Mouse (Mus musculus): Measurements from ENCODE around the gene Mical3. TPM values are rescaled to one million over a fixed set of nuclear protein-coding genes. Genes with fewer than 3 reads are reported as not detected.

Mical3 gene
- total RNA-seq, 1 experiment = 30.0 TPM

- Histone ChIP-seq H3K36me3 (ENCODE audit: control insufficient read depth, insufficient read depth, low read length, poor library complexity, severe bottlenecking) (no peaks in the 10 kb centered on the region), H3K4me1 (ENCODE audit: control insufficient read depth in 2 of 2, insufficient read depth in 2 of 2, low read length in 2 of 2, poor library complexity in 1 of 2) (no peaks in the 10 kb centered on the region), H3K9me3 (ENCODE audit: control insufficient read depth, insufficient read depth, low read depth, low read length) (no peaks in the 10 kb centered on the region), H3K9ac (ENCODE audit: insufficient read depth, low read depth, low read length, poor library complexity, severe bottlenecking) (no peak overlapping the region), H3K4me3 (ENCODE audit: insufficient read depth in 1 of 2, low read depth in 1 of 2, low read length in 2 of 2, poor library complexity in 1 of 2, severe bottlenecking in 1 of 2) (no peak overlapping the region), H3K27ac (ENCODE audit: insufficient read depth, low read depth, low read length, poor library complexity, severe bottlenecking) (no peak overlapping the region)
- DNase-seq (ENCODE audit: low read depth, low spot score) = no peak
- no peak for TF ChIP-seq CHD2 (IDR thresholded peaks at IDR 0.05; ENCODE audit: low read depth, low read length)
- no peak for TF ChIP-seq MAFK (IDR thresholded peaks at IDR 0.05; ENCODE audit: insufficient read depth, low read depth, low read length)
- no peak for TF ChIP-seq ZC3H11A (IDR thresholded peaks at IDR 0.05; ENCODE audit: borderline replicate concordance, low read depth, low read length)
- no peak for TF ChIP-seq HCFC1 (IDR thresholded peaks at IDR 0.05; ENCODE audit: borderline replicate concordance, insufficient read depth, low read length)
- TF ChIP-seq ZNF384 (IDR thresholded peaks at IDR 0.05; ENCODE audit: low read depth, low read length) = no peak
- in situ Hi-C loops (cut with MboI; ENCODE audit: low sequenced_read_pairs in 2 of 2, unreplicated experiment in 2 of 2) = no loop called here
Measured at GRCm38 (mm10) chr6:121075763-121076162, 55.0 kb downstream of the Mical3 start.

GRCm38 (mm10) chr6:121073312-121073711 is 57.5 kb downstream of the Mical3 start:
- H3K4me1 ChIP-seq (ENCODE audit: control insufficient read depth in 2 of 2, insufficient read depth in 2 of 2, low read length in 2 of 2, poor library complexity in 1 of 2) = no peaks in the 10 kb centered on the region
- DNase-seq (ENCODE audit: low read depth, low spot score) = no peak
- H3K36me3 ChIP-seq (ENCODE audit: control insufficient read depth, insufficient read depth, low read length, poor library complexity, severe bottlenecking) = no peaks in the 10 kb centered on the region
- H3K9me3 ChIP-seq (ENCODE audit: control insufficient read depth, insufficient read depth, low read depth, low read length) = no peaks in the 10 kb centered on the region
- in situ Hi-C loops (cut with MboI; ENCODE audit: low sequenced_read_pairs in 2 of 2, unreplicated experiment in 2 of 2) = no loop called here
- no peak overlapping the region for H3K4me3 ChIP-seq (ENCODE audit: insufficient read depth in 1 of 2, low read depth in 1 of 2, low read length in 2 of 2, poor library complexity in 1 of 2, severe bottlenecking in 1 of 2)
- H3K9ac ChIP-seq (ENCODE audit: insufficient read depth, low read depth, low read length, poor library complexity, severe bottlenecking) = no peak overlapping the region
- TF ChIP-seq MAFK (IDR thresholded peaks at IDR 0.05; ENCODE audit: insufficient read depth, low read depth, low read length) = no peak
- TF ChIP-seq CHD2 (IDR thresholded peaks at IDR 0.05; ENCODE audit: low read depth, low read length) = no peak
- no peak for TF ChIP-seq ZC3H11A (IDR thresholded peaks at IDR 0.05; ENCODE audit: borderline replicate concordance, low read depth, low read length)
- TF ChIP-seq HCFC1 (IDR thresholded peaks at IDR 0.05; ENCODE audit: borderline replicate concordance, insufficient read depth, low read length) = no peak
- TF ChIP-seq ZNF384 (IDR thresholded peaks at IDR 0.05; ENCODE audit: low read depth, low read length) = no peak
- H3K27ac ChIP-seq (ENCODE audit: insufficient read depth, low read depth, low read length, poor library complexity, severe bottlenecking) = no peak overlapping the region

GRCm38 (mm10) chr6:121072615-121073014 is 58.2 kb downstream of the Mical3 start:
- Histone ChIP-seq H3K36me3 (ENCODE audit: control insufficient read depth, insufficient read depth, low read length, poor library complexity, severe bottlenecking) (no peaks in the 10 kb centered on the region), H3K4me3 (ENCODE audit: insufficient read depth in 1 of 2, low read depth in 1 of 2, low read length in 2 of 2, poor library complexity in 1 of 2, severe bottlenecking in 1 of 2) (no peak overlapping the region), H3K4me1 (ENCODE audit: control insufficient read depth in 2 of 2, insufficient read depth in 2 of 2, low read length in 2 of 2, poor library complexity in 1 of 2) (peaks cover 0 to 5% of the 10 kb centered on the region in 2 experiments; a peak in 1 of 4 replicates), H3K9ac (ENCODE audit: insufficient read depth, low read depth, low read length, poor library complexity, severe bottlenecking) (no peak overlapping the region), H3K27ac (ENCODE audit: insufficient read depth, low read depth, low read length, poor library complexity, severe bottlenecking) (no peak overlapping the region), H3K9me3 (ENCODE audit: control insufficient read depth, insufficient read depth, low read depth, low read length) (no peaks in the 10 kb centered on the region)
- no peak for TF ChIP-seq HCFC1 (IDR thresholded peaks at IDR 0.05; ENCODE audit: borderline replicate concordance, insufficient read depth, low read length)
- TF ChIP-seq MAFK (IDR thresholded peaks at IDR 0.05; ENCODE audit: insufficient read depth, low read depth, low read length) = no peak
- no peak for TF ChIP-seq ZNF384 (IDR thresholded peaks at IDR 0.05; ENCODE audit: low read depth, low read length)
- TF ChIP-seq CHD2 (IDR thresholded peaks at IDR 0.05; ENCODE audit: low read depth, low read length) = no peak
- TF ChIP-seq ZC3H11A (IDR thresholded peaks at IDR 0.05; ENCODE audit: borderline replicate concordance, low read depth, low read length) = no peak
- DNase-seq (ENCODE audit: low read depth, low spot score) = no peak
- in situ Hi-C loops (cut with MboI; ENCODE audit: low sequenced_read_pairs in 2 of 2, unreplicated experiment in 2 of 2) = no loop called here

- TF ChIP-seq ZNF384 (IDR thresholded peaks at IDR 0.05; ENCODE audit: low read depth, low read length) (no peak), MAFK (IDR thresholded peaks at IDR 0.05; ENCODE audit: insufficient read depth, low read depth, low read length) (no peak), CHD2 (IDR thresholded peaks at IDR 0.05; ENCODE audit: low read depth, low read length) (no peak), HCFC1 (IDR thresholded peaks at IDR 0.05; ENCODE audit: borderline replicate concordance, insufficient read depth, low read length) (no peak), ZC3H11A (IDR thresholded peaks at IDR 0.05; ENCODE audit: borderline replicate concordance, low read depth, low read length) (no peak)
- Histone ChIP-seq H3K4me3 (ENCODE audit: insufficient read depth in 1 of 2, low read depth in 1 of 2, low read length in 2 of 2, poor library complexity in 1 of 2, severe bottlenecking in 1 of 2) (no peak overlapping the region), H3K9ac (ENCODE audit: insufficient read depth, low read depth, low read length, poor library complexity, severe bottlenecking) (no peak overlapping the region), H3K36me3 (ENCODE audit: control insufficient read depth, insufficient read depth, low read length, poor library complexity, severe bottlenecking) (no peaks in the 10 kb centered on the region), H3K27ac (ENCODE audit: insufficient read depth, low read depth, low read length, poor library complexity, severe bottlenecking) (no peak overlapping the region), H3K4me1 (ENCODE audit: control insufficient read depth in 2 of 2, insufficient read depth in 2 of 2, low read length in 2 of 2, poor library complexity in 1 of 2) (peaks cover 0 to 21% of the 10 kb centered on the region in 2 experiments; a peak in 2 of 4 replicates), H3K9me3 (ENCODE audit: control insufficient read depth, insufficient read depth, low read depth, low read length) (no peaks in the 10 kb centered on the region)
- DNase-seq (ENCODE audit: low read depth, low spot score) = no peak
- in situ Hi-C loops (cut with MboI; ENCODE audit: low sequenced_read_pairs in 2 of 2, unreplicated experiment in 2 of 2) = no loop called here
Measured at GRCm38 (mm10) chr6:121070584-121071230, 60.1 kb downstream of the Mical3 start.

Measured in ES-E14 (cell line).